Comparison of ENCODE assay signal across 24 mouse cellular contexts in genomic region chr15:62416691-62417090, GRCm38 (mm10).
"Had no signal": no experiment of that assay in that cellular context is flagged by ENCODE, and none has a peak within 500 bp of the region (broad histone marks: within the 10 kb centered on the region; RNA-seq: fewer than 3 reads in every experiment).

No protein-coding gene starts in this region.

- H3K9ac ChIP-seq: heart, embryonic 13.5 days; heart, embryonic 15.5 days; hindbrain, embryonic 13.5 days; hindbrain, embryonic 15.5 days; limb, embryonic 13.5 days; limb, embryonic 15.5 days; liver, embryonic 13.5 days had no signal

- H3K4me2 ChIP-seq: heart, embryonic 11.5 days; heart, embryonic 13.5 days; heart, embryonic 15.5 days; hindbrain, embryonic 13.5 days; hindbrain, embryonic 15.5 days; limb, embryonic 13.5 days; limb, embryonic 15.5 days; liver, embryonic 13.5 days had no signal

- ATAC-seq: hindbrain, postnatal 0 days; intestine, embryonic 16.5 days had no signal

- H3K27ac ChIP-seq: heart, adult 2 months; heart, embryonic 13.5 days; heart, embryonic 15.5 days; hindbrain, embryonic 13.5 days; hindbrain, embryonic 15.5 days; hindbrain, postnatal 0 days; layer of hippocampus, adult 2 months; left cerebral cortex, adult 2 months; limb, embryonic 13.5 days; limb, embryonic 15.5 days; liver, embryonic 13.5 days had no signal

- H3K27me3 ChIP-seq: heart, embryonic 13.5 days; heart, embryonic 15.5 days; hindbrain, embryonic 13.5 days; hindbrain, embryonic 15.5 days; limb, embryonic 13.5 days; limb, embryonic 15.5 days; liver, embryonic 13.5 days had no signal

- H3K9me3 ChIP-seq: heart, embryonic 13.5 days; heart, embryonic 15.5 days; hindbrain, embryonic 13.5 days; hindbrain, embryonic 15.5 days; limb, embryonic 13.5 days; limb, embryonic 15.5 days; liver, embryonic 13.5 days had no signal

- H3K36me3 ChIP-seq: heart, embryonic 13.5 days; heart, embryonic 15.5 days; hindbrain, embryonic 13.5 days; hindbrain, embryonic 15.5 days; limb, embryonic 13.5 days; limb, embryonic 15.5 days; liver, embryonic 13.5 days had no signal

- H3K4me3 ChIP-seq: heart, adult 2 months; heart, embryonic 13.5 days; heart, embryonic 15.5 days; hindbrain, embryonic 13.5 days; hindbrain, embryonic 15.5 days; layer of hippocampus, adult 2 months; left cerebral cortex, adult 2 months; limb, embryonic 13.5 days; limb, embryonic 15.5 days; liver, embryonic 13.5 days had no signal

- H3K4me1 ChIP-seq: heart, embryonic 13.5 days; heart, embryonic 15.5 days; hindbrain, embryonic 13.5 days; hindbrain, embryonic 15.5 days; limb, embryonic 13.5 days; limb, embryonic 15.5 days; liver, embryonic 13.5 days had no signal

- DNase-seq: gastrocnemius, postnatal 14 days; gastrocnemius, postnatal 36 days; heart, adult 11 months; heart, adult 2 months; heart, postnatal 14 days; heart, postnatal 36 days; kidney, adult 11 months; kidney, adult 8-10 months; kidney, postnatal 10 days; kidney, postnatal 25 days; kidney, postnatal 4 days; left cerebral cortex, postnatal 4 days; liver, embryonic 13.5 days had no signal
